Mouse (Mus musculus) G1E (cell line): ENCODE results near the gene Vill.

Experiments
- CTCF ChIP-seq: IDR thresholded peaks from 2 replicates; pipeline ENCODE4 v1.5.1; 2012; ENCODE audit warnings: low read depth, low read length, inconsistent platforms, mixed read lengths
- GATA1 ChIP-seq: IDR thresholded peaks from 2 replicates; pipeline ENCODE4 v1.6.1; 2012; ENCODE audit warnings: borderline replicate concordance, low read length, inconsistent platforms, mixed read lengths
- GATA2 ChIP-seq: IDR thresholded peaks from 2 replicates; pipeline ENCODE4 v1.6.1; 2012; ENCODE audit warnings: low read depth, low read length, inconsistent platforms, borderline replicate concordance
- TAL1 ChIP-seq: conservative IDR thresholded peaks from 2 replicates; pipeline ENCODE4 v1.6.1; 2012; ENCODE audit warnings: low read depth, low read length, inconsistent platforms, mixed read lengths

DNA sequence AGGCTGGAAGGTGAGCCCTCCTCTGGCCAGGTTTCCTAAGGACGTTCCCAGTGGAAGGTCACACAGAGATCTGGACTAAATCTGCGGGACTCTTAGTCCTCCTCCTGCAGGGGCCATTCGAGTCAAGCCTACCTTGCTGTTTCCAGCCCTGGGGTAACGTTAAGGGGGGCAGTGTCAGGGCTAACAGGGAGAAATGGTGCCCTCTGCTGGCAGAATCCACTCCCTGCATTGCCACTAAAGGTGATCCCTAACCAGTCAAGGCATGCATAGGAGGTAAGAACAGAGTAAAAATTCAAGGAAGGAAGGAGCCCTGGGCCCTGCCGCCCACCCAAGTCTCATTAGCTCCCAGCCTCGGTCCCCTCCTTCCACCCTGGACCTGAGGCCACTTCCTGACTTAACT is 15.0 kb downstream of the Vill start:
- no peak for TF ChIP-seq GATA1
- no peak; the same call in 1 of the 2 replicates for TF ChIP-seq CTCF
- no peak for TF ChIP-seq TAL1
- no peak for TF ChIP-seq GATA2
